Mouse (Mus musculus) liver, adult 2 months (tissue): ENCODE measurements around the gene Pabpn1l.

Experiments
- CTCF ChIP-seq: fragments of 200-500 bp; IDR thresholded peaks from 2 replicates; pipeline ENCODE4 v1.5.1; 2011; ENCODE audit warnings: low read depth, low read length, control low read depth
- POLR2A ChIP-seq: fragments of 200-500 bp; IDR thresholded peaks from 2 replicates; pipeline ENCODE4 v1.6.1; 2011; ENCODE audit warnings: low read length, control low read depth; ENCODE audit not compliant: insufficient read depth; ENCODE audit errors: extremely low read depth

DNA sequence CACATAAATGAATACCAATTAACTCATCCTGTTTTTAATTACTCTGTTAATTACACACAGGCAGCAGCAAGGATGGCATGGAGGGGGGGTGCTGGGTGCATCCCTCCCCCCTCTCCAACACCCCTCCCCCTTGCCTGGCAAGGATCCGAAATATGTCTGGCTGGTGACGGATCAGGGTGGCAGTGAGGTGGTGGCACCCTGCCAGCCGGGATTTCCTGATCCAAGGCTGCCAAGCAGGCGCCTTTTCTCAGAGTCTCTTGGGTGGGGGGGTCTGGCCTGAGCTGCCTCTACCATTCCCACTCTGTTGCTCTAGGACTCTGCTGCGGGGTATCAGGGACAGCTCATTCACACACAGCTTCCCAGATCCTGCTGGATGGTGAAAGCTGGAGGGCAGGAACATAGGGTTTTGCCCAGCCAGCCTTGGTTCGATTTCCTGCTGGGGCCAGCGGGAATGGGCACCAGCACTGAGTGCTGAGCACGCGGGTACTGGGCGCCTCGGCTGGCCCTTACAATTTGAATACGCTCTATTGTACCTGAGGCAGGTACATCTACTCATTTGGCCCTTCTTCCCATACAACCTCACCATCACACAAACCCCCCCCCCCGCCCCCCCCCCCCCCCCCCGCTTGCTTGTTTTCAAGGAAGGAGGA, 43.3 kb upstream of the Pabpn1l start:
- no peak for TF ChIP-seq POLR2A
- TF ChIP-seq CTCF = no peak
